Mouse (Mus musculus) forebrain, embryonic 14.5 days (tissue): ENCODE measurements around the gene Nepro. TPM values are rescaled to one million over a fixed set of nuclear protein-coding genes. Genes with fewer than 3 reads are reported as not detected.

Experiments
- ATAC-seq: fragments of 200-750 bp; cut with Nextera tagmentation; 2 replicates; pipeline ENCODE4 v1.8.0; 2017; ENCODE audit warnings: mild to moderate bottlenecking, moderate library complexity
- DNase-seq: peaks from one replicate; pipeline ENCODE4 v3.0.0-alpha.2; 2015; ENCODE audit warnings: low spot score
- H3K27ac ChIP-seq: fragments of 300-500 bp; sonication (generic); 2 replicates; pipeline ENCODE4 v1.5.1; 2014; ENCODE audit warnings: low read depth, mild to moderate bottlenecking, control low read depth, low read length, moderate library complexity
- H3K27me3 ChIP-seq: fragments of 300-500 bp; sonication (generic); replicated peaks from 2 replicates; pipeline ENCODE4 v1.6.1; 2014; ENCODE audit warnings: low read length, control low read depth, mixed read lengths; ENCODE audit not compliant: control insufficient read depth, insufficient read depth
- H3K36me3 ChIP-seq: fragments of 300-500 bp; sonication (generic); 2 replicates; pipeline ENCODE4 v1.6.1; 2014; ENCODE audit warnings: low read length, control low read depth; ENCODE audit not compliant: control insufficient read depth, insufficient read depth
- H3K4me1 ChIP-seq: fragments of 300-500 bp; sonication (generic); 2 replicates; pipeline ENCODE4 v1.6.1; 2014; ENCODE audit warnings: antibody characterized with exemption, low read length, control low read depth; ENCODE audit not compliant: control insufficient read depth, insufficient read depth
- H3K4me2 ChIP-seq: fragments of 300-500 bp; sonication (generic); 2 replicates; pipeline ENCODE4 v1.6.1; 2014; ENCODE audit warnings: mild to moderate bottlenecking, control low read depth, low read length
- H3K4me3 ChIP-seq: fragments of 300-500 bp; sonication (generic); 2 replicates; pipeline ENCODE4 v1.5.1; 2014; ENCODE audit warnings: low read depth, low read length, control low read depth
- H3K9ac ChIP-seq: fragments of 300-500 bp; sonication (generic); 2 replicates; pipeline ENCODE4 v1.6.1; 2014; ENCODE audit warnings: mild to moderate bottlenecking, low read length, control low read depth, moderate library complexity
- H3K9me3 ChIP-seq: fragments of 300-500 bp; sonication (generic); replicated peaks from 2 replicates; pipeline ENCODE4 v1.6.1; 2016; ENCODE audit warnings: low read length, control low read depth, mixed read lengths; ENCODE audit not compliant: control insufficient read depth
- WGBS: fragments of 180-500 bp; shearing (Covaris S2); extraction: QIAGEN DNeasy Blood & Tissue Kit; methylation state at CpG from one replicate; pipeline ENCODE4 v1.1.7; 2014; 5-methylcytosine and 5-hydroxymethylcytosine counted together
- polyA plus RNA-seq: library from polyadenylated mRNA; unstranded; fragments of >200 nt; fragmentation: Nextera tagmentation; extraction: Ambion mirVana; gene quantifications from 2 replicates; pipeline ENCODE4 v1.2.1, GENCODE M21; 2014

Gene Nepro
- polyA plus RNA-seq: 3.8 and 4.5 TPM in 2 replicates

DNA sequence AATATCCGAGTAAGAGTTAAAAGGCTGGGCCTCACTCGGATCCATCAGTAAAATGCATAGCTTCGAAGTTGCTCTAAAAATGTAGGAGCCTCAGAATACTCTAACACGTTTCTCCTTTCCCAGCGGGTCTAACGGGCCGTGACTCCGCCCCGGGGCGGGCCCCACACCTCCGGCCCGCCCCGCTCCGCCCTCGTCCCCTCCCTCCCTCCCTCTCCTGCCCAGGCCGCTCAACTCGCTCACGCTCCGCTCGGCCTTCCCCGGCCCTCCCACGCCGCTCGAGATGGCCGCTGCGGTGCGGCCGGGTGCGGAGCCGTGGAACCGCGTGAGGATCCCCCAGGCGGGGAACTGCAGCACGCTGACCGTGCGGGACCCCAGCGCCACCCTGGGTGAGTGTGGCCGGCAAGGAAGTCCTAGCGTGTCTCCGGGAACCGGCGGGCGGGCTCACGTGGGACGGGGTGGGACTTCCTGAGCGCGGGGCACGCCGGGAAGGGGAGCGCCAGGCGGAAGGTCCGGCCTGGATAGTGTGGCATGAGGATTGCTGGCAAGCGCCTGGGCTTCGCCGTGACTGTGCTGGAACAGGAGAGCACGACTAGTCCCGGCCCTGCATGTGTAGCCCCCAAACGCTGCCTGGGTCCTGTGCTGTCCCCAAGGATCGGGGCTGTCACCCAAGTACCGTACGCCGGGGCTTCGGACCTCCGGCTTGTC is at the start of gene Nepro:
TSS of gene Nepro (plus strand) at position 219 of the 705 bp plus-strand sequence.
- Histone ChIP-seq H3K4me1 (peaks cover 13% of the 10 kb centered on the region; the same call in 1 of the 2 replicates), H3K36me3 (peaks cover 22% of the 10 kb centered on the region), H3K27me3 (no peaks in the 10 kb centered on the region), H3K4me3 (peak within 1 kb of the TSS; percentile 83), H3K9ac (peak within 1 kb of the TSS; percentile 81), H3K9me3 (no peaks in the 10 kb centered on the region), H3K27ac (peak within 1 kb of the TSS; percentile 88), H3K4me2 (peak within 1 kb of the TSS; percentile 74)
- DNase-seq (peak; percentile 94), ATAC-seq (peak; percentile 98)
- WGBS: under 1% methylated on average over 56 of the region's 64 CpGs

DNA sequence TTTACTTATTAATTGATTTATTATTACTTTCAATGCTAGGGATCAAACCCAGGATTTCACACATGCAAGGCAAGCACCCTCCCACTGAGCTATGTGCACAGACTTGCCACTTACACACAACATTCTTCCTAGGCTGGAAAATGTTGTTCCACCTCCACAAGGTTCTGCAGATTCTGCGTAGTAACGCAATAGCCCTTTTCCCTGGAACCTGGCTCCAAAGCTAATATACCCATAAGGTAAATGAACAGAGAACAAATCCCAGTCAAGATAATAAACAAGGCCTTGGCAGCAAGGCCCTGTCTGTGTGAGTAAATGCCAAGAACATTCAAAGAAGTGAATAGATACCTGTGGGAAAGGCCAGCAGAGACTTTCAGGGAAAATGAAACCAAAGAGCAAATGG is 47.7 kb upstream of the Nepro start:
- ATAC-seq: no peak
- no peaks in the 10 kb centered on the region for H3K36me3 ChIP-seq
- H3K9ac ChIP-seq: no peak overlapping the region
- no peak for DNase-seq
- peaks cover 27% of the 10 kb centered on the region for H3K4me1 ChIP-seq
- WGBS: 70% methylated on average over 2 of the region's 2 CpGs
- no peaks in the 10 kb centered on the region for H3K9me3 ChIP-seq
- no peaks in the 10 kb centered on the region for H3K27me3 ChIP-seq
- H3K4me3 ChIP-seq: no peak overlapping the region
- no peak overlapping the region for H3K4me2 ChIP-seq
- H3K27ac ChIP-seq: no peak overlapping the region

DNA sequence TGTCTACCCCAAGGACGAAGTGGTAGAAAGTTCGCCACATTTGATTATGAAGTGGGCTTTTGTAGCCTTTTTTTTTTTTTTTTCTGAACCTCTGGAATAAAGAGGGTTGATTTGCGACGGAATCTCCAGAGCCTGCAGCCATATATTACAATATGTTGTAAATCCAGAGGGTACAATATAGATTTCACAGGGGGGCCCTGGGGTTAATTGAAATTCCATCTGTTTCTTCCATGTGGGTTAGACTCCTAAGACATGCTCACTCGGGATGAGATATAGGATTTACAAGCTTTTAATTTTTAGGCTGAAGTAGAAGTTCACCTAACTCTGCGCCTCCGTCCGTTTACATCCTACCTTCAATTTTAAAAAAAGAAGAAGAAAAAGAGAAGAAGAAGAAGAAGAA is 45.0 kb upstream of the Nepro start:
- Histone ChIP-seq H3K27ac (peak overlapping the region; percentile 67; the same call in 1 of the 2 replicates), H3K36me3 (no peaks in the 10 kb centered on the region), H3K9ac (peak overlapping the region; percentile 26; the same call in 1 of the 2 replicates), H3K27me3 (no peaks in the 10 kb centered on the region), H3K4me3 (0 out of 2 replicates have a peak overlapping the region, but pooled peaks have one; percentile 4), H3K4me2 (peak overlapping the region; percentile 42), H3K9me3 (peaks cover 6% of the 10 kb centered on the region), H3K4me1 (peaks cover 17% of the 10 kb centered on the region)
- DNase-seq (no peak), ATAC-seq (peak; percentile 58)
- 10% methylated on average over 8 of the region's 8 CpGs for WGBS

DNA sequence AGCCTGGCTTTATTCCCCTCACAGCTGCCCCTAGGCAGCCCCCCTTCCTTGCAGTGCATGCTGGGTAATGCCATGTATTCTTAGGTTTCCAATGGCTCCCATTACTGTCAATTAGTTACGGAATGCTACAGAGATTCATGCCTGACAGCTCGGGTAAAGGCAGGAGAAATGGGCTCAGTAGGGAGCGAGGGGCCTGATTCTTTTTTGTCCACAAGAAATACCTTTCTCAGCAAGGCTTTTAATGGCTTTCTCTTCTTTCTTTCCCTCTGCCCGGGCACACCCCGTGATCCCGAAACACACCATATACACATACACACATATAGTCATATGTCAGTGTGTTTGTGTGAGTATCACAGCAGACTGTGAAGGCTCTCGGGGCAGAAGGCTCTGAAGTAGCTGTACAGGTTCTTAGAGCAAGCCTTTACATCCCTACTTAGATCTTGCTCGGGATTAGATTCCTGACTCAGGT is 44.6 kb upstream of the Nepro start:
- H3K4me3 ChIP-seq: 0 out of 2 replicates have a peak overlapping the region, but pooled peaks have one; percentile 4
- peak overlapping the region; percentile 67; the same call in 1 of the 2 replicates for H3K27ac ChIP-seq
- 2% methylated on average over 8 of the region's 8 CpGs for WGBS
- peaks cover 6% of the 10 kb centered on the region for H3K9me3 ChIP-seq
- H3K36me3 ChIP-seq: no peaks in the 10 kb centered on the region
- peak overlapping the region; percentile 36; the same call in 1 of the 2 replicates for H3K9ac ChIP-seq
- H3K4me2 ChIP-seq: peak overlapping the region; percentile 42
- no peaks in the 10 kb centered on the region for H3K27me3 ChIP-seq
- H3K4me1 ChIP-seq: peaks cover 17% of the 10 kb centered on the region
- DNase-seq: peak; percentile 91
- ATAC-seq: peak; percentile 95

DNA sequence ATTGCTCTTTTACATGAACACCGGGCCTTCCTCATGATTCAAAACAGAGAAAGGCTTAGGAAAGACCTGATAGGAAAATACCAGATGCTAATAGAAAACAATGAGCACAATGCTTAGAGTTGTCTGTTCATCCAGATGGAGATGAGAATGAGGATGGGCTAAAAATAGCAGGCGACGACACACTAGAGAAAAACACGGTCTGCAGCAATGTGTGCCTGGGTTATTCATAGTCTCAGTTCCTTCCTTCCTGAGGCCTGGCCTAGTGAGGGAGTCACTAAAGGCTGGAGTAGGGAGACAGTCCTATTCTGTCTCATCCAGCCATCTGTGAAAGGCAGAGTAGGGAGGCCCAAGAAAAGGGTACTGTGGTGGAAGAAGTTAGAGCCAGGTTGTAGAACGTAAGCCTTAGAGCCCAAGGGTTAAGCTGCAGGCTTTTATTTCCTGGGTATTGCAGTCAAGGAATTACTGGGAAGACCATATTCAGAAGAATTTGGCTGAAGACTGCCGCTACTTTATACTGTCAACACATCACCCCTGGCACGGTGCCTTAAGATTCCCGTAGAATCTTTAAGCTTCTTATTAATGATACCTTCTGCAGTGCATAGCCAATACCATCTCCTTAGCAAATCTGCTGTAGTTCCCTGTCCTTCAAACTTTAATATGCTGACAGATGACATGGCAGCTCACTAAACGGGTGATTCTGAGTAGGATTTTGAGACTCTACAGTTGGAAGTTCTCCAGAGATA is 43.2 kb upstream of the Nepro start:
- WGBS: 68% methylated on average over 9 of the region's 9 CpGs
- Histone ChIP-seq H3K27ac (peak overlapping the region; percentile 67), H3K4me2 (no peak overlapping the region), H3K4me1 (peaks cover 21% of the 10 kb centered on the region), H3K27me3 (no peaks in the 10 kb centered on the region), H3K4me3 (no peak overlapping the region), H3K9me3 (peaks cover 6% of the 10 kb centered on the region), H3K36me3 (no peaks in the 10 kb centered on the region), H3K9ac (no peak overlapping the region)
- peak; percentile 38 for DNase-seq
- ATAC-seq: no peak

DNA sequence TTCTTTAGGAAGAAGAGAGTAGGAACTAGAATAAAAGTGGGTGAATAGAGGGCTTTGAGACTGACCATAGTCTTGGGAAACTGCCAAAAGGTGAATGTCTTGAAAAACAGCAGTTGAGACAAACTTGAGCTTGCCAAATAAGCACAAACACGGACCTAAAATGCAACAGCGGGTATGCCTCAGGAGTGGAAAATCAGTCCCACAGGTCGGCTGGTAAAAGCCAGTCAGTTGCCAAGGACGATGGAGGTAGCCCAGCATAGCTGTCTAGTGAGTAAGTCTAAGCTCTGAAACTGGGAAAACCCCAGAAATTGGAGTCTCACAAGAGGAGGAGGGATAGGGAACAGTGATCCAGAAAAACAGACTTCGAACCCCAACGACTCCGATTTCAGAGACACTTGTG is 39.5 kb upstream of the Nepro start:
- Histone ChIP-seq H3K4me1 (peaks cover 32% of the 10 kb centered on the region), H3K9ac (no peak overlapping the region), H3K4me3 (no peak overlapping the region), H3K36me3 (no peaks in the 10 kb centered on the region), H3K27ac (peak overlapping the region; percentile 11; the same call in 1 of the 2 replicates), H3K4me2 (no peak overlapping the region), H3K27me3 (no peaks in the 10 kb centered on the region), H3K9me3 (peaks cover 6% of the 10 kb centered on the region)
- ATAC-seq (no peak), DNase-seq (peak; percentile 26)
- 66% methylated on average over 7 of the region's 7 CpGs for WGBS

DNA sequence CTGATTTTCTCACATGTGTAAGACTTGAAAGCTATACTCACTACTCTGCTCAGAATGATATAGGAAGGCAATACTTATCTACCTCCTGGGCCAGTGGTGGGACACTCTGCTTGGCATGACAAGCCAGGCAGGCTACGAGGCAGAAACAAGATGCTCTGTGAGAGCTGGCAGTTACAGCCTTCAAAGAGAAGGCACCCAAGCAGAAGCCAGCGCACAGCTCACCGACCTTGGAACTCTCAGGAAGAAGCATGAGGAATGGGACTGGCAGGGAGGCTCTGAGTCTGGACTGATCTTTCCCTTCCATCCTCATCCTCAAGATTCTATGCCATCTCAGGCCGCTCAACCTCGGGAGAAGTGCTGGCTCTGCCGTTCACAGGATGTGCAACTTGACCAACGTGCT is 38.7 kb upstream of the Nepro start:
- DNase-seq (no peak), ATAC-seq (no peak)
- WGBS: 71% methylated on average over 7 of the region's 7 CpGs
- Histone ChIP-seq H3K4me3 (no peak overlapping the region), H3K27ac (no peak overlapping the region), H3K4me2 (no peak overlapping the region), H3K9ac (no peak overlapping the region), H3K4me1 (peaks cover 26% of the 10 kb centered on the region), H3K36me3 (no peaks in the 10 kb centered on the region), H3K9me3 (peaks cover 6% of the 10 kb centered on the region), H3K27me3 (no peaks in the 10 kb centered on the region)

DNA sequence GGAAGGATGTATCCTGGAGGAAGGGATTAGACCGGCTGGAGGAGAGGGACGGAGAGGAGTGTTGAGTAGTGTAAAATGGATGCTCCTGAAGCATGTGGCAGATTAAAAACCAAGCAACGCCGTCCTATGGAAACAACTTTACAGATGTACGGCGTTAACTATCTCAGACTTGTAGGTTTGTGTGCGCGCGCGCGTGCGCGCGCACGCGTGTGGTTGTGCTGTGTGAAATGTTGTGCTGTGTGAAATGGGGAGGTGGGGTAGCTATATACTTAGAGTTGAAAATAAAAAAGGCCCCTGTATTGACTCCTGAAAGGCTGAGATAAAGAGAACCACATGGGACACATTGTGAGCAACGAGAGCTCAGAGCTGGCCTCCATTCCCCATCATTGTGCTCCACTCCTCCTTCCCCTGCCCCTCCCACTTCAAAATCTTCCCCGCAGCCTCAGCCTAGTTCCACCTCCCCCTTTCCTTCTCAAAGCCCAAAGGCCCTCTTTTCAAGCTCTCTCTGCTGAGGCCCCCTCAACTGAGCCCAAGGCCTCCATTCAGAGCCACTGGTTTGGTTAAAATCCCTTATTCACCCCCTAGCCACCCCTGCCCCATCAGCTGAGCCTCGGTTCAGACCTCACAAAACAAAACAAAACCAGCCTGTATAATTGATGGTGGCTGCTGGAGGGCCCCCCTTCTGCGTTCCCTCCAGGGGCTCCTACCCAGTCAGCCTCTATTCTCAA is 36.9 kb upstream of the Nepro start:
- 2% methylated on average over 20 of the region's 20 CpGs for WGBS
- peak overlapping the region; percentile 81 for H3K27ac ChIP-seq
- H3K4me1 ChIP-seq: peaks cover 23% of the 10 kb centered on the region
- peak overlapping the region; percentile 26; the same call in 1 of the 2 replicates for H3K9ac ChIP-seq
- no peaks in the 10 kb centered on the region for H3K27me3 ChIP-seq
- peaks cover 3% of the 10 kb centered on the region for H3K9me3 ChIP-seq
- H3K4me2 ChIP-seq: peak overlapping the region; percentile 40
- H3K4me3 ChIP-seq: peak overlapping the region; percentile 10
- no peaks in the 10 kb centered on the region for H3K36me3 ChIP-seq
- DNase-seq: peak; percentile 90
- ATAC-seq: peak; percentile 91
